Mouse (Mus musculus): ENCODE measurements around the gene Pdilt. TPM values are rescaled to one million over a fixed set of nuclear protein-coding genes. Genes with fewer than 3 reads are reported as not detected.
"Not testable (repeated sequence)": the region's sequence is repeated elsewhere in the genome, so short reads cannot be mapped to it uniquely, and the experiment has no call there.

Pdilt gene
- not detected for total RNA-seq (2021)
- long read RNA-seq, experiment 1: 0 reads
- long read RNA-seq, experiment 2: 0 reads

- intact Hi-C loops (cut with DNase I): no loop called here
- DNase-seq (ENCODE audit: low spot score in 2 of 2): no peak
Measured at GRCm38 (mm10) chr7:119523389-119523788, at the start of gene Pdilt. Pdilt (minus strand) TSS chr7:119523489.

GRCm38 (mm10) chr7:119562476-119562875, 39.2 kb upstream of the Pdilt start:
- intact Hi-C loops (cut with DNase I); DNase-seq (ENCODE audit: low spot score in 2 of 2): not testable (repeated sequence)

- no peak for DNase-seq (ENCODE audit: low spot score in 2 of 2)
- intact Hi-C loops (cut with DNase I): no loop called here
Measured at GRCm38 (mm10) chr7:119561441-119561840, 38.2 kb upstream of the Pdilt start.

- DNase-seq (ENCODE audit: low spot score in 2 of 2): no peak
- intact Hi-C loops (cut with DNase I): no loop called here
Measured at GRCm38 (mm10) chr7:119560452-119560835, 37.2 kb upstream of the Pdilt start.

- no peak for DNase-seq (ENCODE audit: low spot score in 2 of 2)
- intact Hi-C loops (cut with DNase I): no loop called here
Measured at GRCm38 (mm10) chr7:119559789-119560451, 36.6 kb upstream of the Pdilt start.

GRCm38 (mm10) chr7:119554040-119554439, 30.8 kb upstream of the Pdilt start, which contains the start of gene Acsm2:
Acsm2 (plus strand) TSS chr7:119554340.
- no peak for DNase-seq (ENCODE audit: low spot score in 2 of 2)
- intact Hi-C loops (cut with DNase I): no loop called here

- DNase-seq (ENCODE audit: low spot score in 2 of 2): no peak
- intact Hi-C loops (cut with DNase I): no loop called here
Measured at GRCm38 (mm10) chr7:119550471-119551222, 27.4 kb upstream of the Pdilt start.

GRCm38 (mm10) chr7:119545572-119545971, 22.3 kb upstream of the Pdilt start:
- intact Hi-C loops (cut with DNase I): no loop called here
- DNase-seq (ENCODE audit: low spot score in 2 of 2): no peak

- intact Hi-C loops (cut with DNase I): no loop called here
- DNase-seq (ENCODE audit: low spot score in 2 of 2): no peak
Measured at GRCm38 (mm10) chr7:119542445-119542844, 19.2 kb upstream of the Pdilt start.

GRCm38 (mm10) chr7:119534389-119534788, 11.1 kb upstream of the Pdilt start:
- intact Hi-C loops (cut with DNase I): no loop called here
- DNase-seq (ENCODE audit: low spot score in 2 of 2): no peak

GRCm38 (mm10) chr7:119532924-119533323, 9.6 kb upstream of the Pdilt start:
- intact Hi-C loops (cut with DNase I): no loop called here
- no peak for DNase-seq (ENCODE audit: low spot score in 2 of 2)

- intact Hi-C loops (cut with DNase I): no loop called here
- DNase-seq (ENCODE audit: low spot score in 2 of 2): no peak
Measured at GRCm38 (mm10) chr7:119528617-119529016, 5.3 kb upstream of the Pdilt start.

- intact Hi-C loops (cut with DNase I): no loop called here
- no peak for DNase-seq (ENCODE audit: low spot score in 2 of 2)
Measured at GRCm38 (mm10) chr7:119527548-119527947, 4.3 kb upstream of the Pdilt start.

- no peak for DNase-seq (ENCODE audit: low spot score in 2 of 2)
- intact Hi-C loops (cut with DNase I): no loop called here
Measured at GRCm38 (mm10) chr7:119527135-119527534, 3.8 kb upstream of the Pdilt start.

- DNase-seq (ENCODE audit: low spot score in 2 of 2): no peak
- intact Hi-C loops (cut with DNase I): no loop called here
Measured at GRCm38 (mm10) chr7:119526486-119526885, 3.2 kb upstream of the Pdilt start.

- DNase-seq (ENCODE audit: low spot score in 2 of 2): peak in 1 of 2 experiments; percentile 18
- intact Hi-C loops (cut with DNase I): no loop called here
Measured at GRCm38 (mm10) chr7:119525881-119526281, 2.6 kb upstream of the Pdilt start.

GRCm38 (mm10) chr7:119522385-119522784, 904 bp downstream of the Pdilt start:
- DNase-seq (ENCODE audit: low spot score in 2 of 2): no peak
- intact Hi-C loops (cut with DNase I): no loop called here

GRCm38 (mm10) chr7:119521816-119522215, 1.5 kb downstream of the Pdilt start:
- intact Hi-C loops (cut with DNase I): no loop called here
- DNase-seq (ENCODE audit: low spot score in 2 of 2): no peak

GRCm38 (mm10) chr7:119519654-119520053, 3.6 kb downstream of the Pdilt start:
- DNase-seq (ENCODE audit: low spot score in 2 of 2): peak; percentile 83 to 84
- intact Hi-C loops (cut with DNase I): loop anchor here (10.0 kb wide), 2 partner anchors 75 to 505 kb away; no protein-coding TSS in a partner anchor

GRCm38 (mm10) chr7:119519163-119519562, 4.1 kb downstream of the Pdilt start, which contains the start of gene Acsm5:
Acsm5 (plus strand) TSS chr7:119519463.
- intact Hi-C loops (cut with DNase I): loop anchor here (10.0 kb wide), 2 partner anchors 74 to 504 kb away; no protein-coding TSS in a partner anchor
- DNase-seq (ENCODE audit: low spot score in 2 of 2): no peak

GRCm38 (mm10) chr7:119516272-119516558, 7.1 kb downstream of the Pdilt start:
- DNase-seq (ENCODE audit: low spot score in 2 of 2): no peak
- intact Hi-C loops (cut with DNase I): loop anchor here (10.0 kb wide), 2 partner anchors 71 to 501 kb away; no protein-coding TSS in a partner anchor
